Mouse (Mus musculus) liver (tissue): ENCODE measurements around the gene Ubl4b.
A peak's percentile ranks its signal among the peaks of the same experiment; 100 is the strongest.

Source experiments
- DNase-seq: peaks from one replicate; pipeline ENCODE4 v3.0.0-alpha.2; 2020; ENCODE audit warnings: mixed read lengths

Gene Ubl4b

DNA sequence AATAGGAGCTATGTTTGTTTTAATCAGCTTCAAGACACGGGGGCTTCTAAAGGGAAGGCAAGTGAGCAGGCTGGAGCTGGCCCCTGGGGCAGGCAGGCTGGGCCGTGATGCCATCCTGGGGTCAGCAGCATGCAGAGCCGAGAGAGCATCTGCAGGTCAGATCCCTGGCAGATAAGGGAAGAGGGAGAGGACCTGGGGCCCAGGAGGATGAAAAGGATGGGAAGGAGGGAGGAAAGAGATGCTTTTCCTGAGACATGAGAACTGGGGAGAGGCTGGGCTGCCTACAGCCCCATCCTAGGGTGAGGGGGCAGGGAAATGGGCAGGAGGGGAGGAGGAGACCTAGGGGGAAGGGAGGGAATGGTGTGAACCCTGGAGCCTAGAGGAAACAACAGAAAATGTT lies 10.5 kb upstream of the Ubl4b start:
- DNase-seq: no peak

DNA sequence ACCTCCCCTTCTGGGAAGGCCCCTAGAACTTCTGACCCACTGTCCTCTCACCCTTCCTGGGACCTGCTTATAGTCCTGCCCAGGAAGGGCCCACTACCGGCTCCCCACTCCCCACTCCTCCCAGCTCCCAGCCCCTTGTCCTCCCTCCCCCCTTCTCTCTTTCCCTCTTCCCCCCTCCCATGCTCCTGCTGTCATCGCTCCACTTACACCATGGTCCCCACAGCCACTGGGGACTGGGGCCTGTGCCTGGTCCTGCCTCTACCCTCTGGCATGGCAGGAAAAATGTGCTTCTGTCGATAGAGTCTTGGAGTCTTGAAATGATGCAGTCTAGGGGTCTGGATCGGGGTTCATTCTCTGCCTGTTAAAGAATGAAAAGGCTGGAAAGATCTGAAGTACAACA lies 9.0 kb upstream of the Ubl4b start:
- DNase-seq: no peak

- DNase-seq: no peak
Observed at GRCm38 (mm10) chr3:107562591-107562990, 7.7 kb upstream of the Ubl4b start.

GRCm38 (mm10) chr3:107562104-107562503 lies 7.2 kb upstream of the Ubl4b start:
- no peak for DNase-seq

DNA sequence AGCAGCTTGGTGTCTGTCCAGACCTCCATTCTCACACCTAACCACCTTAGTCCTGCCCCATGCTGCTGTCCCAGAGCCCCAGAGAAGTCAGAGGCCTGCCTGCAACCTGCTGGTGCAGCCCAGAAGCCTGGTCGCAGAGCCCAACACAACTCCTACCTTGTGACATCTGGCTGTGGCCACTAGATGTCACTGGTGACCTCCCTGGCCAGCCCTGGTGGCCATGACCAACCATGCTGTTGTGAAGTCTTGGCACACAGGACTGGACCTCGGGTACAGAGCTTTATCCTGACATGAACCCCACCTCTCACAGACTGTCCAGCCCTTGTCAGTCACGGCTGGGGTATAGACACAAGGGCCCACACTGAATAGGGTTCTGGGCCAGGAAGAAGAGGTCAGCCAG lies 4.3 kb upstream of the Ubl4b start:
- peak; percentile 54 for DNase-seq

- DNase-seq: no peak
Observed at GRCm38 (mm10) chr3:107558740-107559139, 3.9 kb upstream of the Ubl4b start.

GRCm38 (mm10) chr3:107550409-107551049 lies 4.3 kb downstream of the Ubl4b start:
- DNase-seq: peak; percentile 66

GRCm38 (mm10) chr3:107546956-107547355 lies 7.9 kb downstream of the Ubl4b start:
- no peak for DNase-seq

GRCm38 (mm10) chr3:107545716-107546412 lies 9.0 kb downstream of the Ubl4b start:
- no peak for DNase-seq

- DNase-seq: no peak
Observed at GRCm38 (mm10) chr3:107545278-107545677, 9.6 kb downstream of the Ubl4b start.

GRCm38 (mm10) chr3:107543158-107544080 lies 11.5 kb downstream of the Ubl4b start:
- DNase-seq: no peak

DNA sequence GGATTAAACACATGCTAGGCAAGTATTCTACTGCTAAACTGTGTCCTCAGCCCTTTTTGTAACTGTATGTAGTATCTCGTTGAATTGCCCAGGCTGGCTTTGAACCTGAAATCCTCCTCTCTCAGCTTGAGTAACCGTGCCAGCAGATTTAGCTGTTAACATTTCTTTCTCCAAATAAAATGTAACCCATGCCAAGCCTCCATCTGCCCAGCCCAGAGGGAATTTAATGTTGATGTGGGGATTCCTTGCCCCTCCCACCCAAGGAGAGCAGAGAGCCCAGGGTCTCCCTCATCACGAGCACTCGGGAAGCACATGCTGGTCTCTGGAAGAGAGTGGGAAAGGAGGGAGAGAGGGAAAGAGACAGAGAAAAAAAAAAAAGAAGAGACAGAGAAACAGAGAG lies 12.3 kb downstream of the Ubl4b start:
- no peak for DNase-seq

DNA sequence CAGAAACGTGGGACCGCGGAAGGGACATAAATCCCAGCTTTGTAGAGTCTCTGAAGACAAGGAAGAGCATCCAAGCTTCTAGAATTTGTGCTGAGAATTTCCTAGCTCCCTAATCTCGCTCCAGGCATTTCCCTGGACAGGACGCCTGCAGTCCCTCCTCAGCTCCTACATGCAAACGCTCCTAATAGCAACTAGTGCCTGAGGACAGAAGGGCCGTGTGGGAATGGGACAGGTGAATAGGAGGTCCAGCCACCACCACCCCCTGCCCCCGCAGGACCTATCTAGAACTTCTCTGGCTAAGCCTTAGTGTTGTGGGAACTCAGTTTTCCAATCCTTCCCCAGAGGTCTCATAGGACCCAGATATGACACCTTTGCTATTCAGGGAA lies 17.4 kb downstream of the Ubl4b start:
- DNase-seq: no peak

DNA sequence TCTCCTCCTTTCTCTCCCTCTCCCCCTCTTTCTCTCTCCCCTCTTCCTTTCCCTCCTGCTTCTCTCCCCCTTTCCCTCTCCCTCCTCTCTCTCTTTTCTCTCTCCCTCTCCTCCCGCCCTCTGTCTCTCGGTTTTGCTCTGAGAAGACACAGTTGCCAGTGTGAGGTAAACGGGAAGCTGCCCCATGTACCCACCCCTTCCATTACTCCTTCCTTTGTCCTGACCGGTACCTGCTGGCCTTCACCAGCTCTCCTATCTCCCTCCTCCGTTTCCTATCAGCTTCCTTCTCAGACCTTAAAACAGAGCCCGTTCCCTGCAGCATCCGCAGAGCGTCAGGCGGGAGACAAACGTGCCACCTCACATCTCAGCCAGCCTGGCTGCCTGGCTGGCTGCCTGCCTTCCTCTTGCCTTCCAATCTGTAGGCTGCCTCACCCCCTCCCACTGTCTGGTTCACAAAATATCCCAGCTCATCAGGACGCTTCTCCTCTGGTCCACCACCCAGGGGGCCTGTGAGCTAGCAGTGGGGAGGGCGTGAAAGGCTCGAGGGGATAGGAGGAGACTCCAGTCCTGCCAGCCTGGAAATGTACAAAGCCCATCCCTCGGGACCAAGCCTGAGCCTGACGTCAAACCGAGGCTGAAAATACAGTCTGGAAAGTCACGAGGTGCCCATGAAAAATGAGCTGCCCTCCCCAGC lies 17.9 kb downstream of the Ubl4b start:
- no peak for DNase-seq

DNA sequence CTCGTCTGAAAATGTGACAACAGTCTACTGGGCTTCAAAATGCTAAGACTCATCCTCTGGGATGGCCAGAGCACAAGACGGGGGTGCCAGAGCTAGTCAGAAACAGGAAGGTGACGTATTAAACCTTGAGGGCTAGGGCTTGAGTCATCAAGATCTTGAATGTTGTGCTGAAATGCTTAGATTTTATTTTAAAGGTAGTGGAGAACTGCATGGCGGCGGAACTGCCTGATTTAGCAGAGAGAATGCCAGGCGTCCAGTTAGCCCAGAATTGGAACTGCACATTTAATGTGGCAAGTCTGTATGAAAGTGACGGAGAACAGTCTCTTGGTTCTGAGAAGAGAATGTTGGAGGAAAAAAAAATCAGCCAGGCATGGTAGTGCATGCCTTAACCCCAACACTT lies 19.9 kb downstream of the Ubl4b start:
- no peak for DNase-seq

DNA sequence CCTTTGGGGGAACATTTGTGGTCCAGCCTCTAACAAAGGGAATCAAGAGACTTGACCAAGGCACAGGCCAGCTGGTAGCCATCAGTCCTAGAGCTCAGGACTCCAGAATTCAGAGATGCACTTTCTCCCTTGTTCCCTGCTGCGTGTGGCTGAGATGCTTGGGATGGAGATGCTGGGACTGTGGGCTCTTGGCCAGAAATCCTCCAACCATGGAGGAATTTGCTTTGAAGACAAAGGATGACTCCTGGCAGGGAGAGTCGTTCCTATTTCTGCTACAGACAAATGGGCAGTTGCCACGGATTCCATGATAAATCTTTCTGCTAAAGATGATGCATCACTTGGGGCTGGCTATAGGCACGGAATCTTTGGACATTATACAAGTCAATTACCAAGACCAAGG lies 21.3 kb downstream of the Ubl4b start:
- no peak for DNase-seq

DNA sequence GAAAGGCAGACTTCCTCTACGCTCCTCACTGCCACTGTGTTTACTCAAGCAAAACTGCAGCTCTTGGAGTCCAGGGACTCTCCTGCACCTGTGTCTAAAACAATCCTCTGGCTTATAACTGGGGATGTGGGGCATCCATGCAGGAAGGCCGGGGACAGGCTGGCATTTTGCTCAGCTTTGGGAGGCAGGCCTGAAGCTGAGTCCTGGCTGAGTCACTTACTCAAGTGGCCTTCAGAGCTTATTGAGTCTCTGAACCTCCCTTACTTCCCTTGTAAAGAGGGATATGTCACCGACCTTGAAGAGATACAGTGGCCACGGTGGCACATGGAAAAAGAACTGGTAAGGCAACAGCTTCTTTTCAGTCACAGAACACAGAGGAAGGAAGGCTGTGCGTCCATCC lies 24.3 kb downstream of the Ubl4b start:
- DNase-seq: no peak

- no peak for DNase-seq
Observed at GRCm38 (mm10) chr3:107529182-107529581, 25.7 kb downstream of the Ubl4b start.

GRCm38 (mm10) chr3:107528401-107529118 lies 26.3 kb downstream of the Ubl4b start:
- no peak for DNase-seq

DNA sequence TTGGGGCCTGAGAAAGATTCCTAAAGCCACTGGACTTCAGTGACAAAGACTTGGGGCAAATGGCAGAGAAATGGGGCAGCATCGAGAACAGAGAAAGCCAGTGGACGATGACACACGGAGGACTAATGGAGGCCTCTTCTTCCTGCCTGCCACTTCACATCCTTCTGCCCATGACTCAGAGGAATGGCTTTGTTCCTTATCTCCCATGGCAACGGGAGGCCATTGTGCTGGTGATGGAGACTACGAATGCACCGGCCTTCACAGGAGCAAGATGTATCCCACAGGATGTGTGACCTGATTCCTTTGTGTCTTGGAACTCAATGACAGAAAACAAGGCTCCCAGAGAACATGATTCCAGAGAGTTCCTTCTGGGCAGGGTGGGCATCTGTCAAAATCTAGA lies 30.3 kb downstream of the Ubl4b start:
- no peak for DNase-seq

GRCm38 (mm10) chr3:107520931-107521330 lies 33.9 kb downstream of the Ubl4b start:
- no peak for DNase-seq

GRCm38 (mm10) chr3:107517631-107518108 lies 37.2 kb downstream of the Ubl4b start, which contains the start of gene Slc6a17:
Gene Slc6a17, minus strand, starts transcription at chr3:107518018.
- DNase-seq: peak; percentile 10
